Mouse (Mus musculus): ENCODE data around the gene Tgm6.

Gene Tgm6

GRCm38 (mm10) chr2:130178381-130178705, 66.1 kb downstream of the Tgm6 start:
- peak; percentile 11 for DNase-seq (ENCODE audit: low read depth, low spot score)

GRCm38 (mm10) chr2:130178706-130179506, 66.7 kb downstream of the Tgm6 start, which contains the start of gene Snrpb:
TSS of gene Snrpb (minus strand) at chr2:130179403.
- peak; percentile 86 for DNase-seq (ENCODE audit: low read depth, low spot score)

- DNase-seq (ENCODE audit: low read depth, low spot score): no peak
Measured at GRCm38 (mm10) chr2:130179507-130180019, 67.3 kb downstream of the Tgm6 start.

- no peak for DNase-seq (ENCODE audit: low read depth, low spot score)
Measured at GRCm38 (mm10) chr2:130188391-130188790, 76.2 kb downstream of the Tgm6 start.

- DNase-seq (ENCODE audit: low read depth, low spot score): no peak
Measured at GRCm38 (mm10) chr2:130194894-130195293, 82.7 kb downstream of the Tgm6 start, which contains the start of gene Tmc2. TSS of gene Tmc2 (plus strand) at chr2:130195194.

- no peak for DNase-seq (ENCODE audit: low read depth, low spot score)
Measured at GRCm38 (mm10) chr2:130200961-130201360, 88.7 kb downstream of the Tgm6 start.
